In genomic region chr10:24158470-24159254, GRCm38 (mm10) we compare ENCODE assay signal across 13 mouse cellular contexts. TPM values are rescaled to one million over a fixed set of nuclear protein-coding genes. Genes with fewer than 3 reads are reported as not detected.
A peak's percentile ranks its signal among the peaks of the same experiment; 100 is the strongest.
DNase-seq lines count a peak whose midpoint lies in the region; ATAC-seq and TF ChIP-seq lines count a peak whose summit lies in the region.
"Had no signal": no experiment of that assay in that cellular context is flagged by ENCODE, and none has a peak within 500 bp of the region (broad histone marks: within the 10 kb centered on the region; RNA-seq: fewer than 3 reads in every experiment).

No protein-coding gene starts in this region.

- no peak for DNase-seq in forebrain, embryonic 10.5 days (ENCODE audit: extremely low spot score, low spot score)
- peak; percentile 25 to 55 for DNase-seq in layer of hippocampus, adult 18-20 months (ENCODE audit: low spot score in 2 of 2)
- DNase-seq in layer of hippocampus, postnatal 10 days (ENCODE audit: low spot score in 2 of 2), result no peak
- DNase-seq in stomach, postnatal 0 days (ENCODE audit: low spot score), result no peak
- no peak for DNase-seq in urinary bladder, postnatal 25 days (ENCODE audit: low spot score)
- DNase-seq in left cerebral cortex, adult 2 months (ENCODE audit: extremely low spot score in 1 of 2, low spot score in 2 of 2), result no peak
- DNase-seq: adrenal gland, adult 8-10 months; cerebellum, postnatal 36 days; gastrocnemius, postnatal 10 days; lung, adult 2 months had no signal

- intact Hi-C loops in left cerebral cortex, adult 2 months (cut with DNase I), result no loop called here

- no peak overlapping the region for H3K4me2 ChIP-seq in forebrain, embryonic 12.5 days
- H3K4me2 ChIP-seq in stomach, postnatal 0 days (replicated peaks; ENCODE audit: low read depth), result no peak overlapping the region

- H3K27ac ChIP-seq in forebrain, embryonic 12.5 days, result no peak overlapping the region
- no peak overlapping the region for H3K27ac ChIP-seq in forebrain, embryonic 10.5 days
- H3K27ac ChIP-seq in stomach, postnatal 0 days (replicated peaks), result no peak overlapping the region
- no peak overlapping the region for H3K27ac ChIP-seq in left cerebral cortex, adult 2 months

- H3K9ac ChIP-seq in forebrain, embryonic 12.5 days, result no peak overlapping the region
- no peak overlapping the region for H3K9ac ChIP-seq in stomach, postnatal 0 days (ENCODE audit: low read length)

- 92% methylated on average over 12 of the region's 12 CpGs for WGBS in forebrain, embryonic 12.5 days
- WGBS in forebrain, embryonic 10.5 days, result 91% methylated on average over 12 of the region's 12 CpGs
- WGBS in stomach, postnatal 0 days, result 88% methylated on average over 12 of the region's 12 CpGs

- no peak overlapping the region for H3K4me3 ChIP-seq in forebrain, embryonic 12.5 days (replicated peaks)
- H3K4me3 ChIP-seq in forebrain, embryonic 10.5 days, result no peak overlapping the region
- no peak overlapping the region for H3K4me3 ChIP-seq in stomach, postnatal 0 days (ENCODE audit: low read depth, low read length)
- H3K4me3 ChIP-seq in left cerebral cortex, adult 2 months, result no peak overlapping the region

- TF ChIP-seq CTCF in stomach, postnatal 0 days (IDR thresholded peaks at IDR 0.05; ENCODE audit: low read depth), result no peak
- no peak for TF ChIP-seq CTCF in left cerebral cortex, adult 2 months (IDR thresholded peaks at IDR 0.05)

- no peaks in the 10 kb centered on the region for H3K27me3 ChIP-seq in forebrain, embryonic 12.5 days
- no peaks in the 10 kb centered on the region for H3K27me3 ChIP-seq in forebrain, embryonic 10.5 days (ENCODE audit: poor library complexity, severe bottlenecking)
- H3K27me3 ChIP-seq in stomach, postnatal 0 days (ENCODE audit: control insufficient read depth, insufficient read depth, low read length), result no peaks in the 10 kb centered on the region

- no peaks in the 10 kb centered on the region for H3K9me3 ChIP-seq in forebrain, embryonic 12.5 days
- no peaks in the 10 kb centered on the region for H3K9me3 ChIP-seq in forebrain, embryonic 10.5 days
- no peaks in the 10 kb centered on the region for H3K9me3 ChIP-seq in stomach, postnatal 0 days (ENCODE audit: control insufficient read depth, low read length)

- 0 out of 2 replicates have a peak, but pooled peaks have one; percentile 27 for ATAC-seq in forebrain, embryonic 12.5 days (ENCODE audit: low FRiP score)
- ATAC-seq in erythroid progenitor cell, adult 5-6 weeks (replicated peaks; ENCODE audit: low FRiP score, poor library complexity, severe bottlenecking), result peak; percentile 47; the same call in 1 of the 2 replicates
- peak; percentile 51; the same call in 1 of the 2 replicates for ATAC-seq in stomach, postnatal 0 days (ENCODE audit: low FRiP score, low TSS enrichment)

- H3K36me3 ChIP-seq in forebrain, embryonic 12.5 days (replicated peaks), result peaks cover 38% of the 10 kb centered on the region
- H3K36me3 ChIP-seq in forebrain, embryonic 10.5 days (replicated peaks), result peaks cover 39% of the 10 kb centered on the region
- peaks cover 13% of the 10 kb centered on the region for H3K36me3 ChIP-seq in stomach, postnatal 0 days (ENCODE audit: control insufficient read depth, insufficient read depth, low read length)

- H3K4me1 ChIP-seq in forebrain, embryonic 12.5 days, result peaks cover 8% of the 10 kb centered on the region
- H3K4me1 ChIP-seq in forebrain, embryonic 10.5 days, result no peaks in the 10 kb centered on the region
- H3K4me1 ChIP-seq in stomach, postnatal 0 days (replicated peaks; ENCODE audit: control insufficient read depth, insufficient read depth), result no peaks in the 10 kb centered on the region

- no peak for TF ChIP-seq EP300 in stomach, postnatal 0 days (optimal IDR thresholded peaks at IDR 0.05)

RNA-seq across cellular contexts. Expression of gene Stx7, which starts 9.6 kb away (rescaled TPM):
- 115 and 121 TPM in 2 replicates for polyA plus RNA-seq in forebrain, embryonic 12.5 days (2016; fragmentation: Nextera tagmentation; extraction: Ambion mirVana)
- polyA plus RNA-seq in forebrain, embryonic 10.5 days (2016; fragmentation: Nextera tagmentation; extraction: Ambion mirVana), result 42.3 and 42.5 TPM in 2 replicates
- 100 to 1,000 TPM; 134 to 140 TPM for total RNA-seq in layer of hippocampus, adult 18-20 months (2021)
- 100 to 1,000 TPM; 169 to 187 TPM for total RNA-seq in layer of hippocampus, postnatal 10 days (2021)
- 10.8 and 21.4 TPM in 2 replicates for total RNA-seq in erythroid progenitor cell, adult 5-6 weeks (2015; ENCODE audit: low replicate concordance)
- 30.8 and 35.2 TPM in 2 replicates for total RNA-seq in erythroid progenitor cell, adult 5-6 weeks (2017; ENCODE audit: low replicate concordance)
- polyA plus RNA-seq in stomach, postnatal 0 days (2015; fragmentation: Nextera tagmentation; extraction: Ambion mirVana), result 73.3 and 82.1 TPM in 2 replicates
- total RNA-seq in left cerebral cortex, adult 2 months (2021), result 100 to 1,000 TPM; 136 to 144 TPM

RNA-seq across cellular contexts. Expression of gene Taar9, which starts 49.3 kb away (rescaled TPM):
- polyA plus RNA-seq in forebrain, embryonic 12.5 days (2016; fragmentation: Nextera tagmentation; extraction: Ambion mirVana), result not detected in 2 replicates
- 0.19 TPM in 1 of 2 replicates, not detected in the other for polyA plus RNA-seq in forebrain, embryonic 10.5 days (2016; fragmentation: Nextera tagmentation; extraction: Ambion mirVana)
- not detected for total RNA-seq in layer of hippocampus, adult 18-20 months (2021)
- not detected for total RNA-seq in layer of hippocampus, postnatal 10 days (2021)
- total RNA-seq in erythroid progenitor cell, adult 5-6 weeks (2015; ENCODE audit: low replicate concordance), result not detected in 2 replicates
- total RNA-seq in erythroid progenitor cell, adult 5-6 weeks (2017; ENCODE audit: low replicate concordance), result not detected in 2 replicates
- not detected in 2 replicates for polyA plus RNA-seq in stomach, postnatal 0 days (2015; fragmentation: Nextera tagmentation; extraction: Ambion mirVana)
- not detected for total RNA-seq in left cerebral cortex, adult 2 months (2021)
- total RNA-seq: adrenal gland, adult 8-10 months; gastrocnemius, postnatal 10 days; left cerebral cortex, adult 18-20 months had no signal
- polyA plus RNA-seq: lung, adult 2 months had no signal

RNA-seq across cellular contexts. Expression of gene Taar8c, which starts 57.0 kb away (rescaled TPM):
- not detected in 2 replicates for polyA plus RNA-seq in forebrain, embryonic 12.5 days (2016; fragmentation: Nextera tagmentation; extraction: Ambion mirVana)
- not detected in 2 replicates for polyA plus RNA-seq in forebrain, embryonic 10.5 days (2016; fragmentation: Nextera tagmentation; extraction: Ambion mirVana)
- total RNA-seq in layer of hippocampus, adult 18-20 months (2021), result not detected
- total RNA-seq in layer of hippocampus, postnatal 10 days (2021), result not detected
- not detected in 2 replicates for total RNA-seq in erythroid progenitor cell, adult 5-6 weeks (2015; ENCODE audit: low replicate concordance)
- total RNA-seq in erythroid progenitor cell, adult 5-6 weeks (2017; ENCODE audit: low replicate concordance), result not detected in 2 replicates
- not detected in 2 replicates for polyA plus RNA-seq in stomach, postnatal 0 days (2015; fragmentation: Nextera tagmentation; extraction: Ambion mirVana)
- not detected for total RNA-seq in left cerebral cortex, adult 2 months (2021)
- total RNA-seq: adrenal gland, adult 8-10 months; gastrocnemius, postnatal 10 days; left cerebral cortex, adult 18-20 months had no signal
- polyA plus RNA-seq: lung, adult 2 months had no signal

Comparison
In these comparisons a context has a peak if more than half of its experiments do, and no peak if none do; other contexts are left out.
1. DNase-seq: peak in layer of hippocampus, adult 18-20 months (2 of 2); none in forebrain, embryonic 10.5 days (single experiment), layer of hippocampus, postnatal 10 days (0 of 2), stomach, postnatal 0 days (single experiment), urinary bladder, postnatal 25 days (single experiment) and left cerebral cortex, adult 2 months (0 of 2).
2. Peak in every context shown above with its lines, with median percentiles within 50 percentile points of each other: ATAC-seq.